Mouse (Mus musculus) thymus, adult 2 months (tissue): ENCODE results near the gene Cdh13.

ENCODE experiments used
- CTCF ChIP-seq: fragments of 200-500 bp; IDR thresholded peaks from 2 replicates; pipeline ENCODE4 v1.5.1; 2012; ENCODE audit warnings: mild to moderate bottlenecking, control low read depth, low read length, moderate library complexity, borderline replicate concordance; ENCODE audit not compliant: control insufficient read depth, poor library complexity, insufficient read depth; ENCODE audit errors: extremely low read depth
- POLR2A ChIP-seq: fragments of 200-500 bp; IDR thresholded peaks from 2 replicates; pipeline ENCODE4 v1.6.1; 2012; ENCODE audit warnings: mild to moderate bottlenecking, low read length, control low read depth, moderate library complexity; ENCODE audit not compliant: control insufficient read depth, poor library complexity, insufficient read depth; ENCODE audit errors: extremely low read depth

DNA sequence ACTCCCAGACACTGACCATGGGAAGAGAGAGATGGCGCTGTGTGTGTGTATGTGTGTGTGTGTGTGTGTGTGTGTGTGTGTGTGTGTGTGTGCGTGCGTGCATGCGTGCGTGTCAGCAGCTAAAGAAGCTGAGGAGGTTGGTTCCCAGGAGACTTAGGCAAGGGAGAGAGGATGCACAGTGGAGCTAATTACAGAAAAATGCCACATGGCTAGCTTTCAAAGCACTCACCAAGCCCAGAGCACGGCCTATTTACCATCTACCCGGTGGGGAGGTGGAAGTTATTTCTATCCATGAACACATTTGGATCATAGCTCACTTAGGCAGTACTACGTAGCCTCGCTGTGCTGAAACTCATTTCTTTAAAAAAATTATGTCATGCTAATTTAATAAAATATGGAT lies 194.1 kb downstream of the Cdh13 start:
- TF ChIP-seq POLR2A (no peak), CTCF (no peak)
